Mouse (Mus musculus) heart, postnatal 0 days (tissue): ENCODE results near the gene Frmd8. TPM values are rescaled to one million over a fixed set of nuclear protein-coding genes. Genes with fewer than 3 reads are reported as not detected.
A peak's percentile ranks its signal among the peaks of the same experiment; 100 is the strongest.

Source experiments
- ATAC-seq: fragments of 200-750 bp; cut with Nextera tagmentation; 2 replicates; pipeline ENCODE4 v1.8.0; 2017; ENCODE audit warnings: low read depth, moderate number of reproducible peaks, moderate library complexity; ENCODE audit not compliant: insufficient read depth
- DNase-seq: peaks from one replicate; pipeline ENCODE4 v3.0.0-alpha.2; 2016; ENCODE audit warnings: low spot score
- H3K27ac ChIP-seq: fragments of 300-500 bp; sonication (generic); 2 replicates; pipeline ENCODE4 v1.5.1; 2014; ENCODE audit warnings: low read depth, mild to moderate bottlenecking
- H3K27me3 ChIP-seq: fragments of 300-500 bp; sonication (generic); 2 replicates; pipeline ENCODE4 v1.6.1; 2014; ENCODE audit warnings: low read length, mixed read lengths; ENCODE audit not compliant: control insufficient read depth, insufficient read depth
- H3K36me3 ChIP-seq: fragments of 300-500 bp; sonication (generic); replicated peaks from 2 replicates; pipeline ENCODE4 v1.6.1; 2014; ENCODE audit warnings: low read length, mixed read lengths; ENCODE audit not compliant: control insufficient read depth, insufficient read depth
- H3K4me1 ChIP-seq: fragments of 300-500 bp; sonication (generic); 2 replicates; pipeline ENCODE4 v1.6.1; 2014; ENCODE audit warnings: antibody characterized with exemption; ENCODE audit not compliant: control insufficient read depth, insufficient read depth
- H3K4me2 ChIP-seq: fragments of 300-500 bp; sonication (generic); 2 replicates; pipeline ENCODE4 v1.6.1; 2014; ENCODE audit warnings: low read depth, mild to moderate bottlenecking, low read length, moderate library complexity
- H3K4me3 ChIP-seq: fragments of 300-500 bp; sonication (generic); 2 replicates; pipeline ENCODE4 v1.5.1; 2014; ENCODE audit warnings: low read depth, low read length
- H3K9ac ChIP-seq: fragments of 300-500 bp; sonication (generic); replicated peaks from 2 replicates; pipeline ENCODE4 v1.6.1; 2014; ENCODE audit warnings: low read depth, low read length, mixed read lengths
- H3K9me3 ChIP-seq: fragments of 300-500 bp; sonication (generic); replicated peaks from 2 replicates; pipeline ENCODE4 v1.6.1; 2016; ENCODE audit warnings: low read length; ENCODE audit not compliant: control insufficient read depth
- CTCF ChIP-seq: IDR thresholded peaks from 2 replicates; pipeline ENCODE4 v1.5.1; 2016; ENCODE audit warnings: antibody characterized with exemption, control low read depth, low read depth
- EP300 ChIP-seq: IDR thresholded peaks from 2 replicates; pipeline ENCODE4 v1.6.1; 2016; ENCODE audit warnings: antibody characterized with exemption, low read depth
- WGBS: fragments of 180-500 bp; shearing (Covaris S2); extraction: QIAGEN DNeasy Blood & Tissue Kit; methylation state at CpG from one replicate; pipeline ENCODE4 v1.1.7; 2014; 5-methylcytosine and 5-hydroxymethylcytosine counted together
- polyA plus RNA-seq: library from polyadenylated mRNA; unstranded; fragments of >200 nt; fragmentation: Nextera tagmentation; extraction: Ambion mirVana; gene quantifications from 2 replicates; pipeline ENCODE4 v1.2.1, GENCODE M21; 2015
- total RNA-seq: library from RNA; depleted of rRNA; stranded (reverse); fragments of >200 nt; gene quantifications from 2 replicates; pipeline ENCODE4 v1.2.3, GENCODE M21; 2014; ENCODE audit warnings: low replicate concordance

Gene Frmd8
- total and polyA plus RNA-seq, 2 experiments from 2014 or later = 12.8 to 29.1 TPM

- TF ChIP-seq EP300 (no peak), CTCF (no peak)
- Histone ChIP-seq H3K4me3 (peak overlapping the region; percentile 90), H3K4me1 (peaks cover 57% of the 10 kb centered on the region), H3K9me3 (no peaks in the 10 kb centered on the region), H3K27ac (peak overlapping the region; percentile 100), H3K9ac (peak overlapping the region; percentile 69), H3K36me3 (peaks cover 16% of the 10 kb centered on the region), H3K4me2 (peak overlapping the region; percentile 84), H3K27me3 (no peaks in the 10 kb centered on the region)
- no peak for ATAC-seq
- DNase-seq = no peak
- 31% methylated on average over 8 of the region's 8 CpGs for WGBS
Observed at GRCm38 (mm10) chr19:5804371-5804899, 70.6 kb downstream of the Frmd8 start.

- Histone ChIP-seq H3K27ac (peak overlapping the region; percentile 100), H3K4me2 (peak overlapping the region; percentile 84), H3K4me3 (peak overlapping the region; percentile 90), H3K9me3 (no peaks in the 10 kb centered on the region), H3K27me3 (no peaks in the 10 kb centered on the region), H3K36me3 (peaks cover 19% of the 10 kb centered on the region), H3K9ac (peak overlapping the region; percentile 69), H3K4me1 (peaks cover 53% of the 10 kb centered on the region)
- TF ChIP-seq CTCF = no peak
- TF ChIP-seq EP300 = no peak
- DNase-seq (no peak), ATAC-seq (no peak)
- 1% methylated on average over 16 of the region's 16 CpGs for WGBS
Observed at GRCm38 (mm10) chr19:5803881-5804279, 71.2 kb downstream of the Frmd8 start.

- under 1% methylated on average over 61 of the region's 67 CpGs for WGBS
- Histone ChIP-seq H3K9me3 (no peaks in the 10 kb centered on the region), H3K4me3 (peak overlapping the region; percentile 90), H3K27ac (peak overlapping the region; percentile 100), H3K27me3 (no peaks in the 10 kb centered on the region), H3K36me3 (peaks cover 24% of the 10 kb centered on the region), H3K9ac (peak overlapping the region; percentile 88), H3K4me1 (peaks cover 47% of the 10 kb centered on the region), H3K4me2 (peak overlapping the region; percentile 84)
- DNase-seq (peak; percentile 92), ATAC-seq (peak; percentile 91)
- TF ChIP-seq CTCF = no peak
- peak; percentile 99 for TF ChIP-seq EP300
Observed at GRCm38 (mm10) chr19:5803041-5803880, 71.8 kb downstream of the Frmd8 start.

GRCm38 (mm10) chr19:5802787-5803040 lies 72.4 kb downstream of the Frmd8 start:
- H3K9ac ChIP-seq = peak overlapping the region; percentile 88
- TF ChIP-seq EP300 (no peak; the same call in 1 of the 2 replicates), CTCF (no peak)
- H3K27ac ChIP-seq = peak overlapping the region; percentile 100
- H3K36me3 ChIP-seq = peaks cover 29% of the 10 kb centered on the region
- DNase-seq = no peak
- H3K4me3 ChIP-seq = peak overlapping the region; percentile 90
- H3K4me2 ChIP-seq = peak overlapping the region; percentile 84
- peaks cover 43% of the 10 kb centered on the region for H3K4me1 ChIP-seq
- ATAC-seq = no peak
- H3K27me3 ChIP-seq = no peaks in the 10 kb centered on the region
- WGBS = 0% methylated on average over 4 of the region's 4 CpGs
- H3K9me3 ChIP-seq = no peaks in the 10 kb centered on the region

- peak; percentile 95 for DNase-seq
- Histone ChIP-seq H3K9ac (peak overlapping the region; percentile 100), H3K27ac (peak overlapping the region; percentile 100), H3K4me1 (peaks cover 38% of the 10 kb centered on the region), H3K27me3 (no peaks in the 10 kb centered on the region), H3K9me3 (no peaks in the 10 kb centered on the region), H3K4me2 (peak overlapping the region; percentile 84), H3K4me3 (peak overlapping the region; percentile 90), H3K36me3 (peaks cover 34% of the 10 kb centered on the region)
- peak; percentile 30 for ATAC-seq
- peak; percentile 97 for TF ChIP-seq EP300
- TF ChIP-seq CTCF = no peak
- WGBS = under 1% methylated on average over 25 of the region's 25 CpGs
Observed at GRCm38 (mm10) chr19:5802011-5802786, 72.9 kb downstream of the Frmd8 start.
